Mouse (Mus musculus) CH12.LX (cell line): ENCODE measurements around the gene Prkn.

Source experiments
- CTCF ChIP-seq, 2 experiments: IDR thresholded peaks in 1 of 2; conservative IDR thresholded peaks in 1 of 2; 2 replicates each; pipeline ENCODE4 v1.5.1; 2011 to 2012; ENCODE audit warnings: low read depth in 2 of 2, low read length in 2 of 2, improper control_type of control experiment in 1 of 2, inconsistent platforms in 1 of 2, mild to moderate bottlenecking in 1 of 2, moderate library complexity in 1 of 2
- MAX ChIP-seq: IDR thresholded peaks from 2 replicates; pipeline ENCODE4 v1.6.1; 2011; ENCODE audit warnings: low read length, improper control_type of control experiment
- MAZ ChIP-seq: IDR thresholded peaks from 2 replicates; pipeline ENCODE4 v1.6.1; 2012; ENCODE audit warnings: low read depth, mild to moderate bottlenecking, inconsistent platforms, low read length, improper control_type of control experiment, moderate library complexity
- ZKSCAN1 ChIP-seq: IDR thresholded peaks from 2 replicates; pipeline ENCODE4 v1.6.1; 2012; ENCODE audit warnings: low read depth, inconsistent platforms, low read length, improper control_type of control experiment, borderline replicate concordance

DNA sequence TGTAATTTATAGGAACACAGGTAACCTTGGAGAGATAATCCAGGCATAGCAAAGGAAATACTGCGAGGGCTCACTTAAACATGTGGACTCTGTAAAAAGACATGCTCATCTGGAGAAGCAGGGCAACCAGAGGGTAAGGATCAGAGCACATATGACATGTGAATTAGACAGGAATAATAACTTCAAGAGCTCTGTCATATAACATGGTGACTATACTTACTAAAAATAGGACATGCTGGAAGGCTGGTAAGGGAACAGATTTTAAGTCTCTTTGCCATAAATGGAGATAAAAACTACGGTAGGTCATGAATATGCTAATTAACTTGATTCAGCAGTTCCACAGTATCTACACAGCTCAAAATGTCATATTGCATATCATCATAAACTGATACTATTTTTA is 777.4 kb downstream of the Prkn start:
- no peak for TF ChIP-seq MAX
- no peak for TF ChIP-seq CTCF (conservative IDR thresholded peaks at IDR 0.05 in 1 of 2, IDR thresholded peaks at IDR 0.05 in 1 of 2; ENCODE audit: low read depth in 2 of 2, low read length in 2 of 2)
- TF ChIP-seq ZKSCAN1 = no peak
- TF ChIP-seq MAZ = no peak
